ENCODE assay signal across 24 mouse cellular contexts in the genomic region with DNA sequence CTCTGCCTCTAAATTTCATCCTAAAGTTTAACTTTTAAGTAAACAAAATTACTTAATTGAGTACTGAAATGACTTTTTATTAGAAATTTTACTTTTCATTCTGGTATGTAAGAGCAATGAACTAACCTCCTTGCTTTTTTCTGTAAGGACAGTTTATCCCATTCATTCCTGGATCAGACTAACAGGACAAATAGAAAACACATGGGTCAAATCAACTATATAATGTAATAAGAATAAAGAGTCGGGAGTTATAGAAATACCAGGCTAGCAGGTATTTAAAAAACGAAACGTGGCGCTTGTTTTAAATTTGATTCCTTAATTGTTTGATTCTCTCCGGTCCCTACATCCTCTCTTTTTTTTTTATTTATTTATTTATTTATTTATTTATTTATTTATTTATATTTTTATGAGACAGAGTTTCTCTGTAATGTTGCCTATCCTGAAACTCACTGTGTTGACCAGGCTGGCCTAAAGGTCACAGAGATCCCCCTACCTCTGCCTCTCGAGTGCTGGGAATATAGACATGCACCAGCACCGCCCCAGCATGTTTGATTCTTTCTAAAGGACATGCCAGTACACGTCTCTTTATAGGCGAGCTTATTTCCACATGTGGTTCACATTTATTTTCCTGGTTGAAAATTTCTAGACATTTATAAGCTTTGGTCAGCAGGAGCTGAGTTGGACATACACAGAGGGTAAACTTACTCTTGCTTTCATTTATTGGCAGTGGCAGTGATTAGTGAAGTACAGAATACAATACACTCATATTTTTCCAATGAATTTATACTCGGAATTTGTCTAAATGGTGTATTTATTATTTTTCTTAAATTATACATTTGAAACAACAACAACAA.
"Had no signal": no experiment of that assay in that cellular context is flagged by ENCODE, and none has a peak within 500 bp of the region (broad histone marks: within the 10 kb centered on the region; RNA-seq: fewer than 3 reads in every experiment).

No protein-coding gene starts in this region.

- H3K27me3 ChIP-seq: heart, embryonic 13.5 days; heart, embryonic 15.5 days; hindbrain, embryonic 13.5 days; hindbrain, embryonic 15.5 days; kidney, embryonic 15.5 days; limb, embryonic 15.5 days; liver, embryonic 12.5 days had no signal

- ATAC-seq: hindbrain, postnatal 0 days; intestine, embryonic 16.5 days; liver, embryonic 12.5 days had no signal

- H3K9ac ChIP-seq: heart, embryonic 13.5 days; heart, embryonic 15.5 days; hindbrain, embryonic 13.5 days; hindbrain, embryonic 15.5 days; kidney, embryonic 15.5 days; limb, embryonic 15.5 days; liver, embryonic 12.5 days; liver, embryonic 14.5 days had no signal

- H3K9me3 ChIP-seq: heart, embryonic 10.5 days; heart, embryonic 13.5 days; heart, embryonic 15.5 days; hindbrain, embryonic 15.5 days; limb, embryonic 15.5 days; liver, embryonic 12.5 days had no signal

- H3K4me3 ChIP-seq: heart, embryonic 10.5 days; heart, embryonic 13.5 days; heart, embryonic 15.5 days; hindbrain, embryonic 13.5 days; hindbrain, embryonic 15.5 days; kidney, embryonic 15.5 days; left cerebral cortex, adult 2 months; limb, embryonic 15.5 days; liver, embryonic 12.5 days had no signal

- H3K4me2 ChIP-seq: heart, embryonic 13.5 days; heart, embryonic 15.5 days; hindbrain, embryonic 13.5 days; hindbrain, embryonic 15.5 days; kidney, embryonic 15.5 days; limb, embryonic 15.5 days; liver, embryonic 12.5 days had no signal

- H3K4me1 ChIP-seq: heart, embryonic 10.5 days; heart, embryonic 15.5 days; hindbrain, embryonic 13.5 days; hindbrain, embryonic 15.5 days; kidney, embryonic 15.5 days; limb, embryonic 15.5 days; liver, embryonic 12.5 days had no signal

- H3K27ac ChIP-seq: heart, embryonic 10.5 days; heart, embryonic 13.5 days; heart, embryonic 15.5 days; hindbrain, embryonic 13.5 days; hindbrain, embryonic 15.5 days; hindbrain, postnatal 0 days; kidney, embryonic 15.5 days; kidney, postnatal 0 days; left cerebral cortex, adult 2 months; limb, embryonic 15.5 days; liver, embryonic 12.5 days; liver, embryonic 14.5 days had no signal

- DNase-seq: gastrocnemius, postnatal 14 days; gastrocnemius, postnatal 36 days; heart, adult 18-20 months; heart, postnatal 14 days; heart, postnatal 36 days; kidney, adult 11 months; kidney, adult 2 months; kidney, adult 9 months; kidney, postnatal 14 days; kidney, postnatal 4 days; layer of hippocampus, adult 9-11 months had no signal
